Mouse (Mus musculus) Patski (cell line): ENCODE data around the gene Rab3gap2. TPM values are rescaled to one million over a fixed set of nuclear protein-coding genes. Genes with fewer than 3 reads are reported as not detected.

Source experiments
- ATAC-seq: fragments of 100-300 bp; one replicate; pipeline ENCODE4 v1.8.0; 2021
- CTCF ChIA-PET: fragments of 350-600 bp; sonication (Branson Sonifier 250); formaldehyde crosslinking; loops from one replicate; lab custom pipeline; 2022; ENCODE audit warnings: inconsistent platforms; lab: Charles Lee
- POLR2A ChIA-PET: fragments of 350-600 bp; sonication (Branson Sonifier 250); formaldehyde crosslinking; loops from one replicate; lab custom pipeline; 2022; ENCODE audit warnings: antibody characterized with exemption, inconsistent platforms; lab: Charles Lee
- DNase-seq: peaks from one replicate; pipeline ENCODE4 v3.0.0-alpha.2; 2011; ENCODE audit warnings: low read depth, low spot score
- H3K27me3 ChIP-seq: fragments of 371-371 bp; one replicate; pipeline ENCODE4 v1.5.1; 2021
- CTCF ChIP-seq: fragments of 100-300 bp; IDR thresholded peaks from one replicate; pipeline ENCODE4 v1.5.1; 2021
- in situ Hi-C: fragments of 300-500 bp; cut with MboI; formaldehyde crosslinking; loops from 3 replicates; pipeline ENCODE4 v1.11.1; 2018; ENCODE audit warnings: low pct_unique_long_range_greater_than_20kb, mixed read lengths
- polyA plus RNA-seq: library from polyadenylated mRNA; unstranded; gene quantifications from one replicate; pipeline ENCODE4 v1.2.3, GENCODE M21; 2021

Gene Rab3gap2
- polyA plus RNA-seq, 1 experiment from 2014 or later = 35.2 TPM

DNA sequence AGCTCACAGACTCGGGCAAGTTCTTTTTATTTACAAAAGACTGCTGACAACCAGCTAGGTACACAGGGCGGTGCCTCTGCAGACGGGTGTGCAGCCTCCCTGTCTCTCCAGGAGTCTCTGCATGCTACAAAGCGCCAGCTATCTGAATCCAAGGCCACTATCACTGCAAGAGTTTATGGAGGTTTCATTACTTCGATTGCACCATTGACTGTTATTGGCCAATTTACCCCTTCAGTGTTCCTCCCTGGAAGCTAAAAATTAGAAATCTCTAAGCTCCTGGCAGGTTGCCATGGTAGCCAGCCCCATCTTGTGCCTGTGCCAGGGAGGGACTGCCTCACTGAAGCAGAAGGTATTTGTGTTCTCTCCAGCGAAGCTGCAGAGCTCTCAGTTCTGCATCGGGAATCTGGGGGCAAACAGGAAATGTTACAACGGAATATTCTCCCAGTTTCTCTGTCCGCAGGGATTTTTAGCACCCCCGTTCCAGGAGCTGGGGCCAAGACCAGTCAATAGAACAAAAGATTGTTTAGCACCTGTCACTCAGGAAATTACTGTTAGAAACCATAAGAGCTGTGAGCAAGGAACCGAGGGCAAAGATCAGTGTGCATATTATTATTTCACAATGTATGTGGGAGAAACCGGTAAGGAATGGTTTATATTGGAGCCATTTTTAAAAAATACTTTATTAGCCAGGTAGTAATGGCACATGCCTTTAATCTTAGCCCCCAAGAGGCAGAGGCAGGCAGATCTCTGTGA, 49.4 kb downstream of the Rab3gap2 start:
- POLR2A ChIA-PET = interaction anchor here (0.6 kb wide), 1 partner anchor 13 kb away, joined by 3 read pairs; no protein-coding TSS in a partner anchor

DNA sequence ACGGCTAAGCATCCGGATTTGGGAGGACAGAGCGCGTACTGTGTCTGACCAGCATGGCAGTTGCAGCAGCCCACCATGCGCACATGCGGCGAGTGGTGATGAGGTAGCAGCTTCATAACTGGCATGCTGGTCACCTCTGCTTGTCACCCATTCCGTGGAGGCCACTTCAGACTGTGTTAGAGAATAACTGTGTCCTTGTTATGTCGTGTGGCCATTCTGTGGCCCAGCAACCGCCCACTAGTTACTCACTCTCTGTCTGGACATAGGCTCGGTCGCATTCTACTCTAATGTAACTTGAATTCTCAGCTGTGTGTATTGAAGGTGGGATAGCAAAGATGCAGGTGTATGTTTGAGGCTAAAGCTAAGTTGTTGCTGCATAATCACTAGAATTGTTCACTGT, 51.4 kb downstream of the Rab3gap2 start:
- no peaks in the 10 kb centered on the region for H3K27me3 ChIP-seq
- ChIA-PET POLR2A (interaction anchor here (0.6 kb wide), 1 partner anchor 8 kb away, joined by 7 read pairs; no protein-coding TSS in a partner anchor), CTCF (no interaction called here)
- in situ Hi-C loops = no loop called here
- TF ChIP-seq CTCF = no peak
- no peak for DNase-seq
- ATAC-seq = no peak

More for the DNA sequence above, 49.4 kb downstream of the Rab3gap2 start:
- CTCF ChIA-PET = interaction anchor here (0.9 kb wide), 1 partner anchor 8 kb away, joined by 3 read pairs; no protein-coding TSS in a partner anchor
- no peak for TF ChIP-seq CTCF
- ATAC-seq (no peak), DNase-seq (no peak)
- no peaks in the 10 kb centered on the region for H3K27me3 ChIP-seq
- in situ Hi-C loops = no loop called here

DNA sequence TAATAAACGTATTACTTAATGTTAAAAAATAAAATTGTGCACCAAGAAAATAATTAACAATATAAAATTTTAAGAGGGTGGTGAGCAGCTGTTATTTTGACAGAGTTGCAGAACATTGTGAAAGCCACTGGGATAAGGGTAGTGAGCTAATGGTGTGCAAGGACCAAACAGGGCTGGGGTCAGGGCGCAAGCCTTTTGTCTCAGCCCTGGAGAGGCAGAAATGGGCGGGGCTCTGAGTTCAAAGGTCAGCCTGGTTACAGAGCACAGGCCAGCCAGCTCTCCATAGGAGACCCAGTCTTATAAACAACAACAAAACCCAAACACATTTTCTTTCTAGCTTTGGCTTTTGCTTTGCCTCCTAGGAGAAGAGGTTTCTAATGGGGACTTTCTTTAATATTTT, 52.8 kb downstream of the Rab3gap2 start:
- ChIA-PET CTCF (no interaction called here), POLR2A (no interaction called here)
- H3K27me3 ChIP-seq = no peaks in the 10 kb centered on the region
- ATAC-seq = no peak
- in situ Hi-C loops = no loop called here
- no peak for DNase-seq
- no peak for TF ChIP-seq CTCF

- CTCF ChIA-PET = no interaction called here
- DNase-seq = no peak
- POLR2A ChIA-PET = no interaction called here
- TF ChIP-seq CTCF = peak; percentile 52
- in situ Hi-C loops = no loop called here
- H3K27me3 ChIP-seq = no peaks in the 10 kb centered on the region
- ATAC-seq = no peak
Observed at GRCm38 (mm10) chr1:185262565-185262964, 58.6 kb downstream of the Rab3gap2 start.

- no peak for DNase-seq
- ChIA-PET POLR2A (interaction anchor here (0.6 kb wide), 1 partner anchor 323 kb away, joined by 6 read pairs; no protein-coding TSS in a partner anchor), CTCF (no interaction called here)
- in situ Hi-C loops = no loop called here
- H3K27me3 ChIP-seq = no peaks in the 10 kb centered on the region
- no peak for ATAC-seq
- TF ChIP-seq CTCF = no peak
Observed at GRCm38 (mm10) chr1:185268675-185269074, 64.8 kb downstream of the Rab3gap2 start.

DNA sequence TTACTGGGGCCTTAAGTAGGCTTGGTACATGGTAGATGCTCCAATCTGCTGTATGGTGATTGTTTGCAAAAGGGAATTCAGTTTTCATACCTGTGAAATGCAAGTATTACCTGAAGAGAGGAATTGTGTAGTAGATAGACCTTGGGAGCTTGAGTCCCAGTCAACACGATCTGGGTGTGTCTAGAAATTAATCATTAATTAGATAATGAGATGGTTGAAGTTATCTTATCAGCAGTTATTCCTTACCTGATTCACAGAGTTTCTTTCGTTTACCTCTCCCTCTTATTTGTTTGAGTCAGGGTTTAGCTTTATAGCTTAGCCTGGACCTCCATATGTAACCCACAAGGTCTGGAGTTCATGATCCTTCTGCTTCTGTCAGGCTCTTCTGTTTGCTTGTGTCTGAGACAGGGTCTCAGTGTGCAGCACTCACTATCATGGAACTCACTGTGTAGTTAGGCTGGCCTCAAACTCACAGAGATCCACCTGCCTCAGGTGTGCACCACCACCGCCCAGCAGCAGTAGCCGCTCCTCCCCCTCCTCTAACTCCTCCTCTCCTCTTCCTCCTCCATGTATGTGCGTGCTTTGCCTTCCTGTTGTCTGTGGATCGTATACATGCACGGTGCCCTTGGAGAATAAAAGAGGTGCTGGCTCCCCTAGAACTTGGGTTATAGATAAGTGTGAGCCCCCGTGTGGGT, 66.6 kb downstream of the Rab3gap2 start:
- H3K27me3 ChIP-seq = no peaks in the 10 kb centered on the region
- ChIA-PET CTCF (interaction anchor here (1.0 kb wide), 1 partner anchor 16 kb away, joined by 3 read pairs; no protein-coding TSS in a partner anchor), POLR2A (interaction anchor here (1.1 kb wide), 1 partner anchor 9 kb away, joined by 3 read pairs; no protein-coding TSS in a partner anchor)
- no peak for ATAC-seq
- DNase-seq = no peak
- no peak for TF ChIP-seq CTCF
- in situ Hi-C loops = no loop called here

- in situ Hi-C loops = no loop called here
- CTCF ChIA-PET = interaction anchor here (1.0 kb wide), 1 partner anchor 15 kb away, joined by 3 read pairs; no protein-coding TSS in a partner anchor
- H3K27me3 ChIP-seq = no peaks in the 10 kb centered on the region
- no peak for TF ChIP-seq CTCF
- no peak for ATAC-seq
- DNase-seq = no peak
- POLR2A ChIA-PET = interaction anchor here (1.1 kb wide), 1 partner anchor 8 kb away, joined by 3 read pairs; no protein-coding TSS in a partner anchor
Observed at GRCm38 (mm10) chr1:185271373-185271772, 67.5 kb downstream of the Rab3gap2 start.

GRCm38 (mm10) chr1:185274819-185275545, 71.1 kb downstream of the Rab3gap2 start:
- H3K27me3 ChIP-seq = no peaks in the 10 kb centered on the region
- DNase-seq (no peak), ATAC-seq (peak; percentile 60)
- POLR2A ChIA-PET = interaction anchor here (1.1 kb wide), 1 partner anchor 141 kb away, joined by 3 read pairs; no protein-coding TSS in a partner anchor
- CTCF ChIA-PET = no interaction called here
- no peak for TF ChIP-seq CTCF
- in situ Hi-C loops = no loop called here

DNA sequence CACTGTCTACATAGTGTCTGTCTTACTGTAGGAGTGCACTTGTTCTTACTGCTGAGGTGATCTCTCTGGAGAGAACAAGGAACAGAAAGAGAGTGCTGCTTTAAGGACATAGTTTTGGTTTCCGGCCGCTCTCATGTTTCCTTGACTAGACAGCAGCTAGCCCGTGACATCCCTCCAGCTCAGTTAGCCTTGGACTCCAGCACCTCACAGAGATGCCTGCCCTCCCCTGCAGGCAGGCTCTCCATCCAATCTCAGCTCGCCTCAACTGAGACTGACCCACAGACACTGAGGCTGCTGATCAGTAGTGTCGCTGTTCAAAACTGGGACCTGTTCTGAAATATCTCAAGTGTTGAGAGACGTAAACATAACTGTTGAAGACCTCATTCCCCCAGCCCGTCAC, 72.1 kb downstream of the Rab3gap2 start:
- no peaks in the 10 kb centered on the region for H3K27me3 ChIP-seq
- ChIA-PET POLR2A (interaction anchor here (0.7 kb wide), 1 partner anchor 54 kb away, joined by 4 read pairs; no protein-coding TSS in a partner anchor), CTCF (no interaction called here)
- no peak for DNase-seq
- no peak for ATAC-seq
- in situ Hi-C loops = no loop called here
- no peak for TF ChIP-seq CTCF

DNA sequence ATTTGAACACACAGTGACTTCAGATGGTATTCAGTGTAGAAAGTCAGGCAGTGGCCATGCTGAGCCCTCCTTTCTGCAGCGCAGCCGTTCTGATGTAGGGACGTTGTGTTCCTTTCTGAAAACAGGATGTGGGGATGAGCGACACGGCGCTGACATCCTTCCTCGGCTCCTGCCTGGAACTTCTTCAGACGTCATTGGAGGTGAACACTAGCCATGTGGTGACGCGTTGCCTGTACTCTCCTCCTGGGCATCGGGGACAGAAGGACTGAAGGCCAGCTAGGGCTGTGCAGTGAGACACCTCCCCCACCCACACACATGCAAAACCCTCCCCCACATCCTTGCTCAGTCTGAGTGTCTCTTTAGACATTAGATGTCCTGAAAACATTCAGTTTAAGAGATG, 73.1 kb downstream of the Rab3gap2 start:
- no peak for TF ChIP-seq CTCF
- DNase-seq (no peak), ATAC-seq (no peak)
- in situ Hi-C loops = no loop called here
- CTCF ChIA-PET = no interaction called here
- POLR2A ChIA-PET = interaction anchor here (0.6 kb wide), 2 partner anchors 122 to 131 kb away, joined by 3 read pairs; no protein-coding TSS in a partner anchor
- H3K27me3 ChIP-seq = no peaks in the 10 kb centered on the region
